Mouse (Mus musculus) hindbrain, embryonic 10.5 days (tissue): ENCODE results near the gene Trp53rka. TPM values are rescaled to one million over a fixed set of nuclear protein-coding genes. Genes with fewer than 3 reads are reported as not detected.

Experiments used
- polyA plus RNA-seq: library from polyadenylated mRNA; unstranded; fragments of >200 nt; fragmentation: Nextera tagmentation; extraction: Ambion mirVana; gene quantifications from 2 replicates; pipeline ENCODE4 v1.2.1, GENCODE M21; 2016

Trp53rka gene
- polyA plus RNA-seq, 1 experiment from 2014 or later, result 56.9 TPM

Other genes with a start within 250 kb of the Trp53rka start
- 68.3 and 73.0 TPM in 2 replicates for gene Slc35c2, start 205.5 kb downstream of the Trp53rka start, polyA plus RNA-seq
- 90.0 and 94.6 TPM in 2 replicates for gene Elmo2, start 166.8 kb downstream of the Trp53rka start, polyA plus RNA-seq
- 5.5 and 6.7 TPM in 2 replicates for gene Zfp663, start 124.6 kb downstream of the Trp53rka start, polyA plus RNA-seq
- gene Zfp334, start 105.1 kb downstream of the Trp53rka start, polyA plus RNA-seq, result 16.9 and 19.9 TPM in 2 replicates
- 0.07 TPM in 1 of 2 replicates, not detected in the other for gene Ocstamp, start 92.9 kb downstream of the Trp53rka start, polyA plus RNA-seq
- 0.84 and 1.1 TPM in 2 replicates for gene Slc13a3, start 20.1 kb downstream of the Trp53rka start, polyA plus RNA-seq
- gene Slc2a10, start 10.5 kb upstream of the Trp53rka start, polyA plus RNA-seq, result 4.2 and 5.0 TPM in 2 replicates
- 28.1 and 32.8 TPM in 2 replicates for gene Eya2, start 101.7 kb upstream of the Trp53rka start, polyA plus RNA-seq